Mouse (Mus musculus): ENCODE results near the gene Tm6sf1. TPM values are rescaled to one million over a fixed set of nuclear protein-coding genes. Genes with fewer than 3 reads are reported as not detected.

The Tm6sf1 gene
- polyA plus RNA-seq, 1 experiment: 37.1 TPM

GRCm38 (mm10) chr7:81860996-81861395 lies 2.2 kb downstream of the Tm6sf1 start:
- Histone ChIP-seq H3K4me1 (ENCODE audit: control insufficient read depth, insufficient read depth, low read length) (peaks cover 6% of the 10 kb centered on the region), H3K4me3 (ENCODE audit: insufficient read depth, low read length) (peak overlapping the region; percentile 53; the same call in 1 of the 2 replicates), H3K27ac (ENCODE audit: insufficient read depth, low read length) (no peak overlapping the region)
- TF ChIP-seq CTCF (IDR thresholded peaks at IDR 0.05; ENCODE audit: extremely low read depth, insufficient read depth, low read length): no peak
- no peak for TF ChIP-seq POLR2A (IDR thresholded peaks at IDR 0.05; ENCODE audit: extremely low read depth, insufficient read depth, low read length)

GRCm38 (mm10) chr7:81861461-81861860 lies 2.7 kb downstream of the Tm6sf1 start:
- TF ChIP-seq POLR2A (IDR thresholded peaks at IDR 0.05; ENCODE audit: extremely low read depth, insufficient read depth, low read length) (no peak), CTCF (IDR thresholded peaks at IDR 0.05; ENCODE audit: extremely low read depth, insufficient read depth, low read length) (no peak)
- Histone ChIP-seq H3K4me3 (ENCODE audit: insufficient read depth, low read length) (no peak overlapping the region), H3K4me1 (ENCODE audit: control insufficient read depth, insufficient read depth, low read length) (peaks cover 6% of the 10 kb centered on the region), H3K27ac (ENCODE audit: insufficient read depth, low read length) (no peak overlapping the region)

DNA sequence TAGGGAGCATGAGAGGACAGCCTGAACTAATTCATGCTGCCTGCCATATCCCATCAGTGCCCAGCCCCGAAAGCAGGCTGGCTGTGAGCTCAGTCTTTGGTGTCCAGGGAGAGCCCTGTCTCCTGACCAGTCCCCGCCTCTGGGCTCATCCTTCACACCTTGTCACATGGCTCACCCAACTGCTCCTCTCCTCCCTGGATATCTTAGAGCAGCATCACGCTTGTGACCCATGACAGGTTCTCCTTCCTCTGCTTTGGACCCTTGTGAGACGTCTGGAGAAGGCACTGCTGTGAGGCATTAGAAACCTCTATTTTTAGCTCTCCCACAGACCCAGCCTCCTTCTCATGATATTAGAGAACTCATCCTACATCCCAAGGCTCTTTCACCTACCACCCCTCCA lies 3.1 kb downstream of the Tm6sf1 start:
- no peak for TF ChIP-seq CTCF (IDR thresholded peaks at IDR 0.05; ENCODE audit: extremely low read depth, insufficient read depth, low read length)
- no peak for TF ChIP-seq POLR2A (IDR thresholded peaks at IDR 0.05; ENCODE audit: extremely low read depth, insufficient read depth, low read length)
- H3K27ac ChIP-seq (ENCODE audit: insufficient read depth, low read length): no peak overlapping the region
- peaks cover 6% of the 10 kb centered on the region for H3K4me1 ChIP-seq (ENCODE audit: control insufficient read depth, insufficient read depth, low read length)
- H3K4me3 ChIP-seq (ENCODE audit: insufficient read depth, low read length): no peak overlapping the region

- TF ChIP-seq CTCF (IDR thresholded peaks at IDR 0.05; ENCODE audit: extremely low read depth, insufficient read depth, low read length): no peak
- no peak for TF ChIP-seq POLR2A (IDR thresholded peaks at IDR 0.05; ENCODE audit: extremely low read depth, insufficient read depth, low read length)
- H3K27ac ChIP-seq (ENCODE audit: insufficient read depth, low read length): peak overlapping the region; percentile 3; the same call in 1 of the 2 replicates
- H3K4me1 ChIP-seq (ENCODE audit: control insufficient read depth, insufficient read depth, low read length): peaks cover 6% of the 10 kb centered on the region
These were observed 4.1 kb downstream of the Tm6sf1 start for GRCm38 (mm10) chr7:81862587-81863583.

GRCm38 (mm10) chr7:81864552-81864951 lies 5.8 kb downstream of the Tm6sf1 start:
- no peak overlapping the region for H3K27ac ChIP-seq (ENCODE audit: insufficient read depth, low read length)
- no peak for TF ChIP-seq CTCF (IDR thresholded peaks at IDR 0.05; ENCODE audit: extremely low read depth, insufficient read depth, low read length)
- TF ChIP-seq POLR2A (IDR thresholded peaks at IDR 0.05; ENCODE audit: extremely low read depth, insufficient read depth, low read length): no peak
- H3K4me1 ChIP-seq (ENCODE audit: control insufficient read depth, insufficient read depth, low read length): peaks cover 6% of the 10 kb centered on the region
- H3K4me3 ChIP-seq (ENCODE audit: insufficient read depth, low read length): no peak overlapping the region

More at GRCm38 (mm10) chr7:81862587-81863583, 4.1 kb downstream of the Tm6sf1 start:
- H3K4me3 ChIP-seq (ENCODE audit: insufficient read depth, low read length): no peak overlapping the region

DNA sequence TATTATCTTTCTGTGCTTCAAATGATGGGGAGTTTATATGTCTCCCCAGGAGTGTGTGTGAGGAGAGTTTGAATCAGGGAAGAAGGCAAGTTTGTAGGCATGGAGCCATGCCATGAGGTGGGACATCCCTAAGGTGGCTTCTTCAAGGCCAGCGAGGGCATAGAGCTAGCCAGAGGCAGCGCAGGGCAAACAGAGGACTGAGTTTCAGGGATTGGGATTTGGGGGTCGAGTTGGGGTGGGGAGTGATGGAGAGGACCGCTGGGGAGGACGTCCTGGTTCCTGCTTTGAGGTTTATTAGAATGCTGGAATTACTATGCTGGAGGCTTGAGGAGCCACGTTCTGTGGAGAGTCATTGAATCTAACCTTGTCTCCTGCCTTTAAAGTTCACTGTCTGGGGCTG lies 7.1 kb downstream of the Tm6sf1 start:
- no peak for TF ChIP-seq CTCF (IDR thresholded peaks at IDR 0.05; ENCODE audit: extremely low read depth, insufficient read depth, low read length)
- TF ChIP-seq POLR2A (IDR thresholded peaks at IDR 0.05; ENCODE audit: extremely low read depth, insufficient read depth, low read length): no peak
- Histone ChIP-seq H3K27ac (ENCODE audit: insufficient read depth, low read length) (no peak overlapping the region), H3K4me3 (ENCODE audit: insufficient read depth, low read length) (no peak overlapping the region), H3K4me1 (ENCODE audit: control insufficient read depth, insufficient read depth, low read length) (peaks cover 4% of the 10 kb centered on the region)

DNA sequence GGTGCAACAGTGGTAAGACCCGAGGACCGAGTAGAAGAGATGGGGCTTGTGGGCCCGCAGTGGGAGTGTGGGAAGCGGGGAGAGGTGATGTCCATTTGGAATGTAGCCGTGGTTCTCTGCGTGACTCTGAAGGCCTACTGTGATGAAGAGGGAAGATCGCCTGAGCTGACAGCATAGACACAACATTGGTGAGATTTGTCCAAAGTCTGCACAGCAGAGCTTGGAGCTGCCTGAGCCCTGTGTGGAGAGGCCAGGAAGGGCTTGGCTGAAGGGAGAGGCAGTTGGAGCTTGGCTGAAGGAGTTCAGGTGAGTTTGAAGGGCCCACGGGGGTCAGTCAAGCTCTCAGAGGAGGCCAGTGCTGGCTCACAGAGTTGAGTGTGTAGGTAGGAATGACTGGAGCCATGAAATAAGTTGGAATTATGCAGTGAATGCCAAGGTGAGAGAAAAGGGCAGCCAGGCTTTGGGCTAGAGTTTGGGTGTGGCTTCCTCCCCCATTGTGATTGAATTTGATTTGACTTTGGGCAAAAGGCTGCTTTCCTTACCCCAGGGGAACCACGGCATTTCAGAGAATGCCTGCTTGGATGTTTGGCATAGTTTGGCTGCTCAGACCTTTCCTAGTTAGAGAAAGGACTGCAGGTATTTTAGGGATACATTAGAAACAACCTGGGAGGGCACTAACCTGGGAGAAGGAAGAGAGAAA lies 8.6 kb downstream of the Tm6sf1 start:
- Histone ChIP-seq H3K4me1 (ENCODE audit: control insufficient read depth, insufficient read depth, low read length) (no peaks in the 10 kb centered on the region), H3K27ac (ENCODE audit: insufficient read depth, low read length) (no peak overlapping the region), H3K4me3 (ENCODE audit: insufficient read depth, low read length) (no peak overlapping the region)
- TF ChIP-seq CTCF (IDR thresholded peaks at IDR 0.05; ENCODE audit: extremely low read depth, insufficient read depth, low read length) (no peak), POLR2A (IDR thresholded peaks at IDR 0.05; ENCODE audit: extremely low read depth, insufficient read depth, low read length) (no peak)

- H3K4me1 ChIP-seq (ENCODE audit: control insufficient read depth, insufficient read depth, low read length): 0 out of 2 replicates have a peak, but pooled peaks cover 3% of the 10 kb centered on the region
- TF ChIP-seq POLR2A (IDR thresholded peaks at IDR 0.05; ENCODE audit: extremely low read depth, insufficient read depth, low read length): no peak
- TF ChIP-seq CTCF (IDR thresholded peaks at IDR 0.05; ENCODE audit: extremely low read depth, insufficient read depth, low read length): peak; percentile 77
- no peak overlapping the region for H3K4me3 ChIP-seq (ENCODE audit: insufficient read depth, low read length)
- no peak overlapping the region for H3K27ac ChIP-seq (ENCODE audit: insufficient read depth, low read length)
These were observed 9.4 kb downstream of the Tm6sf1 start for GRCm38 (mm10) chr7:81868158-81868557.

DNA sequence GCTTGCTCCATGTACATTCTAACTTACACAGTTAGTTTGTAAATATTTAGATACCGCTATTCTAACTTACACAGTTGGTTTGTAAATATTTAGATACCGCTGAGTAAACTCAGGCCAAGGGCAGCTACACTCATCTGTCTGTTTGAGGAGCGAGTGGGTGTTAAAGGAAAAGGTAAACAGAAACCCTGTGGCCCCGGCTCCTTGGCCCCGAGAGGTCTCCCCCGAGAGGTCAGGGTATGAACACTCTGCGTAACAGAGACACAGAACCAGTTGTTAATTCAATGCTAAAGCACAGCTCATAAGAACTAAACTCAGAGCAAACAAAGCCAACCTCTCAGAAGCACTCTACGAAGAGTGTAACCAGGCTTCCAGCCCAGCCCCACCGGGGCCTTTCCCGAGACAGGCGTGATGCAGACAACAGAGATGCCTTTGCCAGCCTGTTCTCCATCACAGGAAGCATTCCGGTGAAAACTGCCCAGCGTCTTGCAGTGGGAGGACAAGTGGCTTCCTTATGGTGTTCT lies 13.8 kb downstream of the Tm6sf1 start:
- Histone ChIP-seq H3K4me1 (ENCODE audit: control insufficient read depth, insufficient read depth, low read length) (peaks cover 7% of the 10 kb centered on the region; the same call in 1 of the 2 replicates), H3K4me3 (ENCODE audit: insufficient read depth, low read length) (no peak overlapping the region), H3K27ac (ENCODE audit: insufficient read depth, low read length) (no peak overlapping the region)
- TF ChIP-seq CTCF (IDR thresholded peaks at IDR 0.05; ENCODE audit: extremely low read depth, insufficient read depth, low read length) (no peak), POLR2A (IDR thresholded peaks at IDR 0.05; ENCODE audit: extremely low read depth, insufficient read depth, low read length) (no peak)

Measured in cortical plate, adult 2 months (tissue).